Comparison of ENCODE assay signal across 10 mouse cellular contexts in the genomic region with DNA sequence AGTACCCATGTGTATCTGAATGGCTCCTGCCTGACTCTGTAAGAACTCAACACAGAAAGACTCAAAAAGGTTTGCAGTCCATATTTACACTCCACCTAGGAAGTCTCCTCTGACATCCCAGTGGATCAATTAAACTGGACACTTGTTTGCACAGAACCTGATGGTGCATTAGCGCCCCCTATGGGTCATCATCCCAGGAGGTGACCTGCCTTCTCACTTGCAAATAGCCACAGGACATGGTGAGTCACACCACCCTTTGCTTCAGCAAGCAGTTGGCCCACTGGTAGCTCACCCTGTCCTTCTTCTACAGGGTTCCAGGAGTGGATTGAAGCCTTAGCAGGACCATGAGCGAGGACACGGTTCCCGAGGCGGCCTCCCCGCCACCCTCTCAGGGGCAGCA. TPM values are rescaled to one million over a fixed set of nuclear protein-coding genes. Genes with fewer than 3 reads are reported as not detected.
A peak's percentile ranks its signal among the peaks of the same experiment; 100 is the strongest.
DNase-seq lines count a peak whose midpoint lies in the region; ATAC-seq and TF ChIP-seq lines count a peak whose summit lies in the region.
"Had no signal": no experiment of that assay in that cellular context is flagged by ENCODE, and none has a peak within 500 bp of the region (broad histone marks: within the 10 kb centered on the region; RNA-seq: fewer than 3 reads in every experiment).

No protein-coding gene starts in this region.

- no peaks in the 10 kb centered on the region for H3K36me3 ChIP-seq in hindbrain, embryonic 11.5 days (ENCODE audit: control insufficient read depth, insufficient read depth, low read length)
- H3K36me3 ChIP-seq in hindbrain, embryonic 16.5 days (ENCODE audit: control insufficient read depth, insufficient read depth, low read length): peaks cover 5% of the 10 kb centered on the region
- no peaks in the 10 kb centered on the region for H3K36me3 ChIP-seq in E14TG2a.4 (ENCODE audit: insufficient read depth, low read length)
- no peaks in the 10 kb centered on the region for H3K36me3 ChIP-seq in limb, embryonic 11.5 days (ENCODE audit: control insufficient read depth, insufficient read depth, low read length)
- H3K36me3 ChIP-seq: limb, embryonic 12.5 days; stomach, embryonic 15.5 days had no signal

- H3K4me2 ChIP-seq in hindbrain, embryonic 11.5 days (replicated peaks; ENCODE audit: low read depth, low read length): no peak overlapping the region
- H3K4me2 ChIP-seq in hindbrain, embryonic 16.5 days (ENCODE audit: low read length): no peak overlapping the region
- no peak overlapping the region for H3K4me2 ChIP-seq in limb, embryonic 11.5 days (ENCODE audit: low read depth, severe bottlenecking)
- H3K4me2 ChIP-seq: limb, embryonic 12.5 days; stomach, embryonic 15.5 days had no signal

- H3K4me1 ChIP-seq in hindbrain, embryonic 11.5 days (replicated peaks; ENCODE audit: control insufficient read depth, insufficient read depth, low read length): no peaks in the 10 kb centered on the region
- H3K4me1 ChIP-seq in hindbrain, embryonic 16.5 days (ENCODE audit: control insufficient read depth, insufficient read depth, low read depth, low read length): peaks cover 6% of the 10 kb centered on the region
- H3K4me1 ChIP-seq in E14TG2a.4 (replicated peaks; ENCODE audit: low read depth, low read length): 0 out of 2 replicates have a peak, but pooled peaks cover 1% of the 10 kb centered on the region
- no peaks in the 10 kb centered on the region for H3K4me1 ChIP-seq in bone marrow, adult 2 months (ENCODE audit: control insufficient read depth, insufficient read depth, low read length)
- H3K4me1 ChIP-seq in embryonic fibroblast, embryonic 13.5 days (ENCODE audit: control insufficient read depth, insufficient read depth, low read length): peaks cover 5% of the 10 kb centered on the region; the same call in 1 of the 2 replicates
- no peaks in the 10 kb centered on the region for H3K4me1 ChIP-seq in limb, embryonic 11.5 days (ENCODE audit: control insufficient read depth, insufficient read depth, low read length)
- H3K4me1 ChIP-seq: limb, embryonic 12.5 days; stomach, embryonic 15.5 days had no signal

- ATAC-seq in hindbrain, embryonic 11.5 days (ENCODE audit: low FRiP score): no peak
- ATAC-seq in hindbrain, embryonic 16.5 days: no peak
- no peak for ATAC-seq in limb, embryonic 11.5 days (ENCODE audit: insufficient number of reproducible peaks, low FRiP score, low TSS enrichment, low read depth)

- DNase-seq in hindbrain, embryonic 11.5 days (ENCODE audit: low spot score): peak; percentile 77
- DNase-seq in limb, embryonic 11.5 days (ENCODE audit: low spot score): peak; percentile 68
- DNase-seq in ovary, postnatal 36 days (ENCODE audit: low spot score): peak; percentile 41
- DNase-seq in urinary bladder, postnatal 14 days (ENCODE audit: low spot score): peak; percentile 68

- TF ChIP-seq POLR2A in bone marrow, adult 2 months (IDR thresholded peaks at IDR 0.05; ENCODE audit: borderline replicate concordance, control insufficient read depth, low read depth, low read length): no peak
- TF ChIP-seq POLR2A in embryonic fibroblast, embryonic 13.5 days (IDR thresholded peaks at IDR 0.05; ENCODE audit: low read depth, low read length): no peak

- no peaks in the 10 kb centered on the region for H3K9me3 ChIP-seq in hindbrain, embryonic 11.5 days (ENCODE audit: control insufficient read depth, low read length)
- no peaks in the 10 kb centered on the region for H3K9me3 ChIP-seq in hindbrain, embryonic 16.5 days (ENCODE audit: control insufficient read depth, low read length)
- H3K9me3 ChIP-seq in E14TG2a.4 (ENCODE audit: low read length): no peaks in the 10 kb centered on the region
- no peaks in the 10 kb centered on the region for H3K9me3 ChIP-seq in limb, embryonic 11.5 days (ENCODE audit: control insufficient read depth, low read length)
- H3K9me3 ChIP-seq: limb, embryonic 12.5 days; stomach, embryonic 15.5 days had no signal

- no peaks in the 10 kb centered on the region for H3K27me3 ChIP-seq in hindbrain, embryonic 11.5 days (ENCODE audit: control insufficient read depth, insufficient read depth, low read length)
- no peaks in the 10 kb centered on the region for H3K27me3 ChIP-seq in hindbrain, embryonic 16.5 days (replicated peaks; ENCODE audit: control insufficient read depth, insufficient read depth, low read length)
- peaks cover 14% of the 10 kb centered on the region; the same call in 1 of the 2 replicates for H3K27me3 ChIP-seq in E14TG2a.4 (ENCODE audit: insufficient read depth, low read length)
- H3K27me3 ChIP-seq in limb, embryonic 11.5 days (ENCODE audit: control insufficient read depth, insufficient read depth, low read length): no peaks in the 10 kb centered on the region
- H3K27me3 ChIP-seq: limb, embryonic 12.5 days; stomach, embryonic 15.5 days had no signal

- H3K9ac ChIP-seq in hindbrain, embryonic 11.5 days (ENCODE audit: low read depth, low read length): no peak overlapping the region
- no peak overlapping the region for H3K9ac ChIP-seq in hindbrain, embryonic 16.5 days (ENCODE audit: low read depth, low read length)
- H3K9ac ChIP-seq in limb, embryonic 11.5 days (ENCODE audit: low read length): no peak overlapping the region
- H3K9ac ChIP-seq: limb, embryonic 12.5 days; stomach, embryonic 15.5 days had no signal

- H3K4me3 ChIP-seq in hindbrain, embryonic 11.5 days (ENCODE audit: low read depth, low read length): no peak overlapping the region
- no peak overlapping the region for H3K4me3 ChIP-seq in hindbrain, embryonic 16.5 days (ENCODE audit: low read length)
- H3K4me3 ChIP-seq in E14TG2a.4 (replicated peaks; ENCODE audit: low read length): no peak overlapping the region
- no peak overlapping the region for H3K4me3 ChIP-seq in bone marrow, adult 2 months (replicated peaks; ENCODE audit: control insufficient read depth, low read depth, low read length)
- no peak overlapping the region for H3K4me3 ChIP-seq in embryonic fibroblast, embryonic 13.5 days (ENCODE audit: insufficient read depth, low read length)
- no peak overlapping the region for H3K4me3 ChIP-seq in limb, embryonic 11.5 days (ENCODE audit: low read depth, low read length)
- H3K4me3 ChIP-seq: limb, embryonic 12.5 days; stomach, embryonic 15.5 days had no signal

- peak; percentile 87 for TF ChIP-seq CTCF in E14TG2a.4 (conservative IDR thresholded peaks at IDR 0.05; ENCODE audit: low read length)
- peak; percentile 68 for TF ChIP-seq CTCF in bone marrow, adult 2 months (IDR thresholded peaks at IDR 0.05; ENCODE audit: control insufficient read depth, insufficient read depth, low read length)
- TF ChIP-seq CTCF in embryonic fibroblast, embryonic 13.5 days (IDR thresholded peaks at IDR 0.05; ENCODE audit: borderline replicate concordance, insufficient read depth, low read length): peak; percentile 39; the same call in 1 of the 2 replicates

- WGBS in hindbrain, embryonic 11.5 days: 56% methylated on average over 6 of the region's 6 CpGs
- WGBS in hindbrain, embryonic 16.5 days: 58% methylated on average over 6 of the region's 6 CpGs
- 75% methylated on average over 6 of the region's 6 CpGs for WGBS in bone marrow, adult 2 months
- WGBS in limb, embryonic 11.5 days: 70% methylated on average over 6 of the region's 6 CpGs

- H3K27ac ChIP-seq in hindbrain, embryonic 11.5 days (ENCODE audit: low read depth, low read length): no peak overlapping the region
- no peak overlapping the region for H3K27ac ChIP-seq in hindbrain, embryonic 16.5 days (ENCODE audit: low read depth, low read length)
- H3K27ac ChIP-seq in bone marrow, adult 2 months (ENCODE audit: control insufficient read depth, insufficient read depth, low read depth, low read length, poor library complexity): no peak overlapping the region
- H3K27ac ChIP-seq in embryonic fibroblast, embryonic 13.5 days (ENCODE audit: insufficient read depth, low read length): no peak overlapping the region
- H3K27ac ChIP-seq in limb, embryonic 11.5 days (replicated peaks; ENCODE audit: low read depth, low read length): no peak overlapping the region
- H3K27ac ChIP-seq: limb, embryonic 12.5 days; stomach, embryonic 15.5 days had no signal

RNA-seq across cellular contexts. Expression of a gene that starts 57.0 kb away (rescaled TPM):
- 67.2 and 68.4 TPM in 2 replicates for polyA plus RNA-seq in hindbrain, embryonic 11.5 days (2014; fragmentation: Nextera tagmentation; extraction: Ambion mirVana)
- 132 and 139 TPM in 2 replicates for polyA plus RNA-seq in hindbrain, embryonic 16.5 days (2015; fragmentation: Nextera tagmentation; extraction: Ambion mirVana)
- 87.6 and 91.8 TPM in 2 replicates for polyA plus RNA-seq in bone marrow, adult 2 months (2011; ENCODE audit: insufficient read depth, insufficient read length, low replicate concordance, missing spikeins)
- 0.11 and 0.17 TPM in 2 replicates for polyA plus RNA-seq in embryonic fibroblast, embryonic 13.5 days (2011; ENCODE audit: insufficient read length, low read depth, missing spikeins)
- 5.9 and 6.4 TPM in 2 replicates for polyA plus RNA-seq in limb, embryonic 11.5 days (2014; fragmentation: Nextera tagmentation; extraction: Ambion mirVana)
